Mouse (Mus musculus) kidney, adult 9 months (tissue): ENCODE measurements around the gene Ltv1.
A peak's percentile ranks its signal among the peaks of the same experiment; 100 is the strongest.

Experiments
- DNase-seq: peaks from one replicate; pipeline ENCODE4 v3.0.0; 2022

Ltv1 gene

GRCm38 (mm10) chr10:13189881-13190280 is 3.1 kb downstream of the Ltv1 start:
- DNase-seq, result no peak

DNA sequence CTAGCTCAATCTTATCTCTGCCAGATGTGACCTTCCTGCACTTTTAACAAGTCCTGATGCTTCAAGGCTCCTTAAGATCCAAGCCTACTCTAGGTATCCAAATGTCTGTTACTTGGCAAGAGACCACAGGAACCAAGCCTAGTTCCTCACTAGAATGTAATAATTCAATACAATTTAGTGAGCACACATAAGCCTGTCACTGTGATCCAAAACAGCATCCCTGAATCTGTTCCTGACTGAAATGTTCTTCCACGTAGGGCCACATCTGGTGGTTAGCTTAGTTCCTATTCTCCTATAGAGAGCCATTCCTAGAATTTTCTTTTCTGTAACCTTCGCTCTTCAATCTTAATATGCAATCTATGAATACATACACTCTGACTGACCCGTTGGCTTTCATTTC is 6.2 kb downstream of the Ltv1 start:
- DNase-seq, result no peak

- DNase-seq, result no peak
Measured at GRCm38 (mm10) chr10:13184170-13184766, 8.7 kb downstream of the Ltv1 start.

- no peak for DNase-seq
Measured at GRCm38 (mm10) chr10:13180211-13180610, 12.8 kb downstream of the Ltv1 start.

- DNase-seq, result no peak
Measured at GRCm38 (mm10) chr10:13177973-13178624, 14.9 kb downstream of the Ltv1 start, which contains the start of gene Zc2hc1b. TSS of gene Zc2hc1b (minus strand) at chr10:13178023.

DNA sequence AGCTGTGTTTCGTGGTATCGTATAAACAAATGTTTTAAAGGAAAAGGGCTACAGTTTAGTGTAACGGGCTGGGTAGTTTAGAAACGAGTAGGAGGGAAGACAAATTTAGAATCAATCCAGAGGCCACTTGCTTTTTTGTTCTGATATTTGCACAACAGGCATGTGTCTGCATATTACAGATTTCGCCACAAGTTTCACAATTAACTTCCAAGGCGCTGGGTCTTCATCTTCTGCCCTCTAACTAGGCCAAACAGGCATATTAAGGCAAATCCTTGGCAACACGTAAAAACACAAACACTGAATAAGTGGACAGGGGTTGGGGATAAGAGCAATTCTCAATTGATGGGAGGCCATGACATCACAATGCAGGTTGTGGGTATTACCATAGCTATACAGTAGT is 17.1 kb downstream of the Ltv1 start:
- DNase-seq, result no peak

GRCm38 (mm10) chr10:13172798-13173221 is 20.2 kb downstream of the Ltv1 start:
- no peak for DNase-seq

GRCm38 (mm10) chr10:13171461-13171860 is 21.5 kb downstream of the Ltv1 start:
- DNase-seq, result no peak

GRCm38 (mm10) chr10:13170739-13171448 is 22.1 kb downstream of the Ltv1 start:
- no peak for DNase-seq

DNA sequence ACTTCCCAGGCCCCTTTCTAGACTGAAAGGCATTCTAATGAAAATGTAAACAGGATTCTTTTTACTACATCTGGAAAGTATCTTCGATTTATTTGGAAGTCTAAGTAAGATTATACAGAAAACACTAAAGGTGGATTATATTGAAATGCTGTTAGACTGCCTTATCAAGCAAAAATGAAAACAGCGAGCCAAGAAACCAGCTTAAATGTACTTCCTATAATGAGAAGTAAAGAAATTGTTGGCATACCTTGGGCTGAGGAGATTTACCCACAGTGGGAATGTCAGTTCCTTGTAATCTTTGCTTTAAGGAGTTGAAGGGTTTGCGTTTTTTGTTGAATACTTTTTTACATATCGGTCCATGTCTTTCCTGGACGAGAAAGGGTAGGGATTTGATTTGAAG is 24.5 kb downstream of the Ltv1 start:
- no peak for DNase-seq

DNA sequence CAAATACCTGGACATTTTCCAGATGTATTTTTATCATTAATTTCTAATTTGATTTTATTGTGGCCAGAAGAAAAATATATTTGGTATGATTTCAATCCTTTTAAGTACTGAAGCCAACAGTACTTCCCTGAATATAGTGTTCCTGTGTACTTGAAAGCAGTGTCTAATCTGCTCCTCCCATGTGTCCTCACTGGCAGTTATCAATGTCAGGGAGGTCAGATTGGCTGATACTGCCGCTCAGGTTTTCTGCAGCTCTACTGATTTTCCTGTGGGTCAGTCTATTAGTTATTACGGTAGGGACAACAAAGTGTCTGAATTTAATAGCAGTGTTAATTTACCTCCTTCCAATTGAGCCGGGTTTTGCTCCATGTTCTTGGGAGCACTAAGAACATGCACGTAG is 30.9 kb downstream of the Ltv1 start:
- no peak for DNase-seq

DNA sequence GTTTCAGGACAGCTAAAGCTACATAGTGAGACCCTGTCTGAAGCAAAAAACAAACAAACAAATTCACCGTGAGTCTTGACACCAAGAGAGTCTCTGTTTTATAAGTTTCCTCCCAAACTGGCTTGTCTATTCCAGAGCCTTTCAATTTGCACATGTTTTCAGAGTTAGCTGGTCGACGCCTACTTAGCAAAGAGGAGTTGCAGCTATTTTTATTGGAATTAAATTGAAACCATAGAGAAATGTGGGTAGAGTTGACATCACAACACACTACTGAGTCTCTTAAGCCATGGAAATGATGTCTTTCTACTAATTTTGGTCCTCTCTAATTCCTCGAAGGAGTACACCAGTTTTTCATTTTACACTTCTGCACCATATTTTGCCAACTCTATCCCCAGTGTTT is 32.1 kb downstream of the Ltv1 start:
- no peak for DNase-seq

DNA sequence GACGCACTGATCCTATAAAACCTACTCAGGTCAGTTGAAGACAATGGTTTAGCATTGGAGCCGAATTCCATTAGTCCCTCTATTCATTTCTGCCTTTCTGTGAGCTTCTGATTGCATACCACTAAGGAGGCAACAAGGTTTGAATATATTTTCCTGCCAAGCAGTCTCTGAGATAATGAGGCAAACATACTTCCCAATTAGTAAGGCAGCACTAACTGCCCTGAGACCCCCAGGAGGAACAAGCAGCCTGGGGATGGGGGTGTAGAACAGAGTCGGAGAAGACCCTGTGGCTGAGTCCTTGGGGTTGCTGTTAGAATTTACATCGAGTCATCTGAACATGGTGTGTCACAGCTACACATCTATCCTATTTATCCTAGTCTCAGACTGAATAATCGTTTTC is 37.6 kb downstream of the Ltv1 start:
- no peak for DNase-seq

- DNase-seq, result no peak
Measured at GRCm38 (mm10) chr10:13152811-13153364, 40.1 kb downstream of the Ltv1 start.

DNA sequence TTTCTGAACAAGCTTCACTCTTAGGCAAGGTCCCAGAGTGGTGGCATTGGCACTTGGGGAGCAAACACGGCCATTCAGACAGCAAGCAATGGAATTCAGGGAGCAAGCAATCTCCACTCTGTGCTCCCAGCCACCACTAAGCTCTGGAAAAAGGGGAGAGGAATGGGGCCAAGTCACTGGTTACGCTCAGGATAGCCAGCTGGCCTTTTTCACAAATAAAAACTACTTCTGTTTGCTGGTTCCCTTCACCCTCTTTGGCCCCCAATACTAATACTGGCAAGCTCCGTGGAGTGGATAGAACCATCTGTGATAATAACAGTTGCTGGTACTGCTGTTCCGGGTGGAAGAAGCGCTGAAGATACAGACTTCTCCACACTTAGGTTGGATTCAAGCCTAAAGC is 41.6 kb downstream of the Ltv1 start:
- DNase-seq, result peak; percentile 18

- no peak for DNase-seq
Measured at GRCm38 (mm10) chr10:13150435-13150834, 42.5 kb downstream of the Ltv1 start.

- no peak for DNase-seq
Measured at GRCm38 (mm10) chr10:13140434-13140833, 52.5 kb downstream of the Ltv1 start.

DNA sequence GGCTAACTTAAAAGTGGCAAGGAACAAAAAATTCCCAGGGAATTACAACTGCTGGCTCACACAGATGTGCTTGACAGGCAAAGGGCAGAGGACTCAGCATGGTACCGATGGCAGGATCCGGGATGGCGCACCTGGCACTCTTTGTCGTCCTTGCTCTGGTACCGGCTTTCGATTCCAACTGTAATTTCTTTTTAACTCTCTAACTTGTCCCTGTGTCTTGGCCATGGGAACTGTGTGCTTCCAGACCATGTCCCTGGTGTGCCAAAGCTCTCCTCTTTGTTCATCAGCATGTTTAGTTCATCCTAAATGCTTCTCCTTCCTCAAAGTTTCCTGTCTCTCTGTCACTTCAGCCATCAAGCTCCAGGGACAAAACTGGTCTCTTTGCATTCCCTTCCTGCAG is 55.1 kb downstream of the Ltv1 start:
- no peak for DNase-seq

DNA sequence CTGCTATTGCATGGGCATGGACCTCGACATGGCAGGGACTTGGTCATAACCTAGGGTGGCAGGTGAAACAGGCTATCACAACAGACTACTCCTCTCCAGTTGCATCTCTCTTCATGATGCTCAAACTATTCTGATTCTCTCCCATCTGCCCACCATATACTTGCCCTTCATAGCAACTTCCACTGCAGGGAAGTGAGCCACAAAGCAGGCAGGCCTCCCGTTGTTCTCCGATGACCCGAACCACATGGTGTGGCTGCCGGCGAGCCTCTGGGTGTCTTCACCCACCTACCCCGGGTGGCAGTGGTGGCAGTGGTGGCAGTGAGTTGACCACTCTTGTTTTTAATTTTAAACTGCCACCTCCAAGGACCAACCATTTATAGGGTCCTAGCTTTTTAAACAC is 57.2 kb downstream of the Ltv1 start:
- no peak for DNase-seq

DNA sequence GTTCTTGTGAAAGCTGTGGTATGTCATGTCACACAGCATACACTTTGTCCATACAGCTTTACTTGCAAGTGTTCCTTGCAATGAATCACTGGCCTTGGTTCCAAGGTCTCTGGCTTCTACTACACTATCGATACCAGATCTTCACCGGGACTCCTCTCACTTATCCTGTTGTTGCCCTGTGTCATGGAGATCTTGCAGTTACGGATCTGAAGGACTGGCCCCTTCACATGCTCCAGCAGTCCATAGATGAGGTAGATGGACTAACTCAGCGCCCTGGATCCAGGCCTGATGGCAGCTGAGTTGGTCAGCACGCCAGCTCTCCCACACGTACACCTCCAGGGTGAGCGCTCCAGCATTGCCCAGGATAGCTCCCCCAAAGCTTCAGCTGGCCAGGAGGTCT is 57.7 kb downstream of the Ltv1 start:
- no peak for DNase-seq

DNA sequence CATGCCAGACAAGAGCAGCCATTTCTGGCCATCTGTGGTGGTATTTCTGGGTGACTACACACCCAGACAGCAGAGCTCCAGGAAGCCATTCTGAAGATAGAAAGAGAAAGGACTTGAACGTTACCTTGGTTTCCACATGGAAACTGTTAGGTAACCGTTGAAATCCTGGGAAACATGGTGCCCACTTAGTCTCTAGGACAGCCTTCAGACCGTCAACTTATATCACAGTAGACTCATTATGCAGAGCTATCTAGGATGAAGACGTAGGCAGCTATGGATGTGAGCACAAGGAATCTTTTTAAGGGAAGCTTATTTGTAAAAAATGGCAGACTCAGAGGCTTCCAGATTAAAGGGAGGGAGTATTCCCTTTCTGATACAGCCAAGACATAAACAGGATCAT is 59.1 kb downstream of the Ltv1 start:
- no peak for DNase-seq
